Mouse (Mus musculus): ENCODE data around the gene Elfn1.

DNA sequence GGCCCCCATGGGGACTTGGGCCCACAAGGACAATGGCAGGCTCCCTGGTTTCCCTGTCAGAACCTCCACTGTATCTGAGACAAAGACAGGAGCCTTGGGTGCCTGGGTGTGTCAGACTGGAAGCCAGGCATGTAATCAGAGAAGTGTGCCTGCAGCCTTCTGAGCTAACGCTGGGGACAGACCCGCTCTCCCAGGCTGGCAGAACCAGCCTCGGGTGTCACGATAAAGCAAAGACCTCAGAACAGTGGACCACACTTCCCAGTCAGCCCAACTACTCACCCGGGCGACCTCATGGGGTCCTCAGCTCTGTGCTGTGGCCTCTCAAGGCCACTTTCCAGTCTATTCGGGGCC, 14.8 kb upstream of the Elfn1 start:
- TF ChIP-seq CTCF (IDR thresholded peaks at IDR 0.05; ENCODE audit: insufficient read depth, low read depth, low read length) (no peak), POLR2A (IDR thresholded peaks at IDR 0.05; ENCODE audit: insufficient read depth, low read depth, low read length) (no peak)

All from olfactory bulb, adult 2 months (tissue).